Mouse (Mus musculus) C2C12 (cell line): Measurements from ENCODE around the gene Gtse1.

ENCODE experiments used
- CEBPB ChIP-seq: IDR thresholded peaks from one replicate; pipeline ENCODE4 v1.6.1; 2011; ENCODE audit warnings: low read depth, mild to moderate bottlenecking, control low read depth, moderate library complexity
- CTCF ChIP-seq: IDR thresholded peaks from one replicate; pipeline ENCODE4 v1.5.1; 2011; ENCODE audit not compliant: control insufficient read depth, insufficient read depth, insufficient read length
- FOSL1 ChIP-seq: IDR thresholded peaks from one replicate; pipeline ENCODE4 v1.8.0; 2011; ENCODE audit warnings: mild to moderate bottlenecking, low read length; ENCODE audit not compliant: poor library complexity, insufficient read depth, severe bottlenecking
- MAX ChIP-seq: IDR thresholded peaks from one replicate; pipeline ENCODE4 v1.6.1; 2011; ENCODE audit warnings: mild to moderate bottlenecking, control low read depth
- MYOD1 ChIP-seq: IDR thresholded peaks from one replicate; pipeline ENCODE4 v1.6.1; 2011; ENCODE audit warnings: low read depth; ENCODE audit not compliant: control insufficient read depth, insufficient read length
- USF1 ChIP-seq: IDR thresholded peaks from one replicate; pipeline ENCODE4 v1.6.1; 2011; ENCODE audit warnings: low read depth, mild to moderate bottlenecking, control low read depth, moderate library complexity

DNA sequence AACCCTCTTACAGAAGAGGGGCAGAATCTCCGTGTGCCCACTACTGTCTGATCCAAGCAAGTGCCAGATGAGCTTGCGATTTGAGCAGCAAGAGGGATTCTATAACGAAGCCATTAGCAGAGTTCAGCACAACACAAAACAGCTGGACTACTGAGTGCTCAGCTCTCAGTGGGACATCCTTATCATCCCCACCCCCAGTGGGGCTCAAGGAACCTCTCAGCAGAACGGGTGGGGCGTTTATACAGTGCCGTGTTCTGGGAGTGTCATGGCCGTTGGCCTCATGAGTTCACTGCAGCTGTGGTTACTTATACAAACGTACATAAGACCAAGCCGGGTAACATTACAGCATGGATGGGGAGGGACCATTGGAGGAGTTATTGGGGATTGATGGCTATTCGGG lies 46.1 kb upstream of the Gtse1 start:
- TF ChIP-seq CTCF = no peak
- no peak for TF ChIP-seq MYOD1
- TF ChIP-seq CEBPB = no peak
- no peak for TF ChIP-seq USF1
- TF ChIP-seq MAX = no peak
- TF ChIP-seq FOSL1 = no peak
